Mouse (Mus musculus) monocyte, adult 5-6 weeks (primary cell): ENCODE results near the gene Mcu. TPM values are rescaled to one million over a fixed set of nuclear protein-coding genes. Genes with fewer than 3 reads are reported as not detected.

Experiments used
- ATAC-seq: fragments of 153-309, 156-312 bp; replicated peaks from 2 replicates; pipeline ENCODE4 v1.8.0; 2017; ENCODE audit warnings: mild to moderate bottlenecking; ENCODE audit not compliant: low TSS enrichment, insufficient number of reproducible peaks, severe bottlenecking, poor library complexity, low FRiP score
- total RNA-seq: library from RNA; stranded (forward); fragments of 200-1000, 200-491, 200-594 nt; gene quantifications from 3 replicates; pipeline ENCODE4 v1.2.3, GENCODE M21; 2017

Gene Mcu
- total RNA-seq, 1 experiment from 2014 or later, result 14.7 TPM

DNA sequence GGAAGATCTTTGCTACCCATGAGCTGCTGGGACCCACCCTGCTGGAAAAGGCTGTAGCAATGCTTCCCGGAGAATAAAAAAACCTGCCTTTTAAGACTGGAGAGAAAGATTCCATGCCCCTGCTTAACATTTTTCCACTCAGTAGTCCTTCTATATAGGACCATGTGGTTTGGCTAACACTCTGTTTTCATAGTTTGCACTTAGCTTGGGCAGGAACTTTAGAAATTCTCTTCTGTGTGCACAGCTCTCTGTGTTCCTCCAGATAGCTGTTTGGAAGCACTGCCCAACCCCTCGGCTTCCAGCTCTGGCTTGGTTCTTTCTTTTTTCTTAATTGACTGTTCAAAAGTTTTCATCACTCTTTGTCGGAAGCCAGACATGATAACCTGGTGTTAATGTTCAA lies 199.9 kb downstream of the Mcu start:
- ATAC-seq, result no peak

DNA sequence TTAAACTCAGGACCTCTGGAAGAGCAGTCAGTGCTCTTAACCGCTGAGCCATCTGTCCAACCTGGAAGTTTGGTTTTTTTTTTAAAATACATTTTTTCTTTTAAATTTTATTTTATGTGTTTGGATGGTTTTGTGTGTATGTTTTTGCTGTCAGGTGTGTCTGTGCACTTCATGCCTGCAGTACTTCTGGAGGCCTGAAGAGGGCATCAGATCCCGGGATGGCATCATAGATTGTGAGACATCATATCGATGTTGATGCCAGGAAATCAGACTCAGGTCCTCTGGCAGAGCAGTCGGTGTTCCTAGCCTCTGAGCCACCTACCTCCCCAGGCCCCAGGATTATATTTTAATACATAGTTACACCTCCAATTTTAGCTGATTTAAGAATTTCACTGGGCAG lies 202.8 kb downstream of the Mcu start:
- no peak for ATAC-seq

DNA sequence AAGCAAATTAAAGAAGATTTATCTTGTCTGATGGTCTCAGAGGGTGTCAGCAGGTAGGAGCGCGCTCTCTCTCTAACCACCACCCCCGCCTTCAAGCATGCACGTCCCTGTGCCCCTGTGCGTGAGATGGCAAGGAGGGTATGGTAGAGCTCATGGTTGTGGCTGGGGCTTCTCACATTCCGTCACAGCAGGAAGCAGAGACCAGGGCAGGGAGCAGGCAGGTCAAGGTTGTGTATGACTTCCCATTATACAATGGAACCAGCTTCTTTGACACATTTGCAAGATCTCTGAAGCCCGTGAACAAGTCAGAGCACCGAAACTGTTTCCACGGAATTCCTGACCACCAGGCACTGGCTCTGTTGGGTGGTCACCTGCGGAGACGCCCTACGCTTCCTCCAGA lies 206.2 kb downstream of the Mcu start:
- ATAC-seq, result no peak

DNA sequence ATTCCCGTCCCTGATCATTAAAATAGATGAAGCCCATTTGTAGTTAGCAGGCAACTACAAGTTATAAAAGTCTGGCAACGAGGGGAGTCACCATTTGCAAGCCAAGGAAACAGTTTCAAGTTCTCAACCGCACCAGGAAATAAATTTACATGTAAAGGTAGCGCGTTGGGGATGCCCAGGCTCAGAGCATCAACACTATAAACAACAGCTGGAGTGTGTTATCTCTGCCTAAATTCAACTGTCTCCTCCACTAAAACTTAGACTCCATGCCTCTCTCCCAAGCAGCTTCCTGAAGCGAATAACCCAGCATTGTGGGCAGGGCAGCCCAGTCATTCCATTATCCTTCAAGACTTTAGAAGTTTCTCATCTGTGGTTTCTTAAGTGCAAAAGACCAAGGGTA lies 208.0 kb downstream of the Mcu start:
- no peak for ATAC-seq

DNA sequence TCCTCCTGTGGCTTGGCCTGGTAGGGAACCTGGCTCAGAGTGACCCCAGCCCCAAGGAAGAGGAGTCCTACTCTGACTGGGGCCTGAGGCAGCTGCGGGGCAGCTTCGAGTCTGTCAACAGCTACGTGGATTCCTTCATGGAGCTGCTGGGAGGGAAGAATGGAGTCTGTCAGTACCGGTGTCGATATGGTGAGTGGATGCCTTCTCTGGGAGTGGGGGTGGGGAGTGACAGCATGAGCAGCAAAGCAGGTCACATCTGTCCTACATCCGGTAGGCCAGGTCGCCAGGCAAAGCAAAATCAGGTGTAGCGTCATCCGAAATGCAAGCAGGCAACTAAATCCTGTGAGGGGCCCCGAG lies 212.7 kb downstream of the Mcu start:
- ATAC-seq, result no peak

DNA sequence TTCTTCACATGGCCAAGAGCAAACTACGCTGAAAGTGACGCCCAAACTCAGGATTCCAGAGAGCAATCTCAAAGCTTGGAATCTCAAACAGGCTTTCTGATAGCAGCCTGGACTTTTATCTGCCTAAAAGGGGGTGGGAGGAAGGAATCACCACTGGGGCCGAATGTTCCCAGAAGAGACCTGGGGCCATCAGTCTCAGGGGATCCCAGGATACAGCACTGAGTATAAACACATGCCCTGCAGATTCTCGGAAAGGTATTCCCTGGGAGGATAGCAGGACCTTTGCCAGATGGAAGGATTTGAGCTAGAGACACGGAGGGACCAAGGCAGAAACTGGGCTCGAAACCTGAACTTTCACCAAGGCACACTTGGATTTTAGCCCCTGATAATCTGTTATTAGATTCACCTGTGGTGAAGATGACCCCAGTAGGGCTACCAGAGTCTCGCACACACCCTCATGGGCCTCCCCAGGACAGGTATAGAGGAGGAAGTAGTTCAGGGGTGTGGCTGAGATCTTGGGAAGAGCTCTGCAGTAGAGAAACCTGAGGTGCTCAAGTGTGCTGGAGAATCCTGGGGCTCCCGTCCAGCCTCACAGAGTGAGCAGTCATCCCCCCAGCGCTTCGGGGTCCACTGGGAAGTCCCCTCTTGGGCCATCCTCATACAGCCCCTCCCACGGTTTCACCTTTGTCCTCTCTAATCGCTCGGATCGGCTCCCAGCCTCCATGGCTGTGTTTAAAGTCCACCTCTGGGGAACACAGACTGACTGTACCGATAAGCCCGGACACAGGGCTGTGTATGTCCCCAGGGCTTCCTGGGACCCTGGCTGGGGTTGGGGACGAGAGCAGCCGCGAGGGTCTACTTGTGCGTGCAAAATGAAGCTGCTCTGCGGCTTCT lies 213.3 kb downstream of the Mcu start, which contains the start of gene Pla2g12b:
Gene Pla2g12b, plus strand, starts transcription at position 762 of the 894 bp plus-strand sequence.
- ATAC-seq, result no peak

Other genes starting within 250 kb of the Mcu start
- 19.9 to 76.6 TPM (median 34.6 TPM) in 3 replicates for gene Gm10273, start 221.1 kb downstream of the Mcu start, total RNA-seq
- not detected in 3 replicates for gene Pla2g12b, start 213.0 kb downstream of the Mcu start, total RNA-seq
- gene Oit3, start 174.9 kb downstream of the Mcu start, total RNA-seq, result 0.19 to 1.4 TPM (median 1.1 TPM) in 3 replicates
- gene Gm10322, start 629 bp downstream of the Mcu start, total RNA-seq, result not detected in 3 replicates
- gene Micu1, start 85.8 kb upstream of the Mcu start, total RNA-seq, result 32.8 to 65.1 TPM (median 38.5 TPM) in 3 replicates